Mouse (Mus musculus): ENCODE results near the gene Cd79b.
A peak's percentile ranks its signal among the peaks of the same experiment; 100 is the strongest.

Gene Cd79b

GRCm38 (mm10) chr11:106317801-106318200 is 3.2 kb upstream of the Cd79b start:
- no peak for DNase-seq

GRCm38 (mm10) chr11:106316416-106316815 is 1.9 kb upstream of the Cd79b start:
- no peak for DNase-seq

GRCm38 (mm10) chr11:106313533-106313932 is 1.0 kb downstream of the Cd79b start:
- DNase-seq: no peak

GRCm38 (mm10) chr11:106310123-106310522 is 4.4 kb downstream of the Cd79b start:
- no peak for DNase-seq

GRCm38 (mm10) chr11:106308162-106308561 is 6.4 kb downstream of the Cd79b start:
- DNase-seq: no peak

GRCm38 (mm10) chr11:106307432-106307831 is 7.1 kb downstream of the Cd79b start:
- no peak for DNase-seq

GRCm38 (mm10) chr11:106306758-106307157 is 7.8 kb downstream of the Cd79b start:
- no peak for DNase-seq

- no peak for DNase-seq
Measured at GRCm38 (mm10) chr11:106306065-106306385, 8.5 kb downstream of the Cd79b start.

- no peak for DNase-seq
Measured at GRCm38 (mm10) chr11:106305348-106306064, 9.1 kb downstream of the Cd79b start.

- peak; percentile 84 for DNase-seq
Measured at GRCm38 (mm10) chr11:106302634-106303033, 11.9 kb downstream of the Cd79b start.

- DNase-seq: no peak
Measured at GRCm38 (mm10) chr11:106301765-106302164, 12.8 kb downstream of the Cd79b start, which contains the start of gene Gh. TSS of gene Gh (minus strand) at chr11:106301865.

GRCm38 (mm10) chr11:106291861-106292260 is 22.7 kb downstream of the Cd79b start:
- no peak for DNase-seq

- no peak for DNase-seq
Measured at GRCm38 (mm10) chr11:106290376-106290775, 24.2 kb downstream of the Cd79b start.

- peak; percentile 81 for DNase-seq
Measured at GRCm38 (mm10) chr11:106289369-106289768, 25.2 kb downstream of the Cd79b start.

GRCm38 (mm10) chr11:106286987-106287386 is 27.6 kb downstream of the Cd79b start:
- no peak for DNase-seq

- DNase-seq: no peak
Measured at GRCm38 (mm10) chr11:106286206-106286605, 28.4 kb downstream of the Cd79b start.

- DNase-seq: no peak
Measured at GRCm38 (mm10) chr11:106284126-106284525, 30.4 kb downstream of the Cd79b start.

- DNase-seq: no peak
Measured at GRCm38 (mm10) chr11:106283371-106283770, 31.2 kb downstream of the Cd79b start.

- DNase-seq: no peak
Measured at GRCm38 (mm10) chr11:106282452-106282851, 32.1 kb downstream of the Cd79b start.

- DNase-seq: peak; percentile 93
Measured at GRCm38 (mm10) chr11:106276454-106276853, 38.1 kb downstream of the Cd79b start, which contains the start of gene Tcam1. TSS of gene Tcam1 (plus strand) at chr11:106276672.

GRCm38 (mm10) chr11:106274971-106275411 is 39.6 kb downstream of the Cd79b start:
- peak; percentile 16 for DNase-seq

- DNase-seq: no peak
Measured at GRCm38 (mm10) chr11:106274374-106274773, 40.2 kb downstream of the Cd79b start.

GRCm38 (mm10) chr11:106273811-106274210 is 40.8 kb downstream of the Cd79b start:
- DNase-seq: no peak

- no peak for DNase-seq
Measured at GRCm38 (mm10) chr11:106273311-106273684, 41.3 kb downstream of the Cd79b start.

All from retina, postnatal 1 day (tissue).